Mouse (Mus musculus) olfactory bulb, adult 2 months (tissue): Measurements from ENCODE around the gene Syce2.

Experiments used
- CTCF ChIP-seq: fragments of 200-500 bp; IDR thresholded peaks from 2 replicates; pipeline ENCODE4 v1.5.1; 2012; ENCODE audit warnings: low read depth, mild to moderate bottlenecking, low read length, moderate library complexity; ENCODE audit not compliant: insufficient read depth
- POLR2A ChIP-seq: fragments of 200-500 bp; IDR thresholded peaks from 2 replicates; pipeline ENCODE4 v1.6.1; 2012; ENCODE audit warnings: mild to moderate bottlenecking, low read depth, low read length, moderate library complexity; ENCODE audit not compliant: insufficient read depth

DNA sequence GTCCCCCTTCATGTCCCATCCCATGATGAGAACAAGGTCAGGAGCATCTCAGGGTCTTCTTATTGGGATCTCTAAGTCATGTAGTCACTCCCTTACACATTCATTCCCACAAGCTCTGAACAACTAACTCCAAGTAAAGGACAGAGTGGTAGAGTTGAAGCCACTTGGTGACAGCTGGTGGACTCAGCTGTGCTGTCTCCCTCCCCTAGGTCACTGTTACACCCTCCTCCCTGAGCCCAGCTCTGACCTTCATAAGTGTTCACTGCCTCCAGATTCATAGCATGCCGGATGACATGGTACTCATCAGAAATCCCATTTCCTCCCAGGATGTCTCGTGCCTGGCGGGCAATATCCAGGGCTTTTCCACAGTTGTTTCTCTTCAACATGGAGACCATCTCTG, 16.4 kb downstream of the Syce2 start:
- TF ChIP-seq CTCF (no peak), POLR2A (no peak)
